Mouse (Mus musculus): Measurements from ENCODE around the gene Ckap2l. TPM values are rescaled to one million over a fixed set of nuclear protein-coding genes. Genes with fewer than 3 reads are reported as not detected.

The Ckap2l gene
- under 1 TPM; 0.47 to 0.69 TPM for total RNA-seq (2021)
- long read RNA-seq, experiment 1, partial matches to known transcripts = 0 of 1 reads
- long read RNA-seq, experiment 1, other reads (novel, unspliced or antisense) = 0 of 1 reads
- long read RNA-seq, experiment 2 = 0 reads

DNA sequence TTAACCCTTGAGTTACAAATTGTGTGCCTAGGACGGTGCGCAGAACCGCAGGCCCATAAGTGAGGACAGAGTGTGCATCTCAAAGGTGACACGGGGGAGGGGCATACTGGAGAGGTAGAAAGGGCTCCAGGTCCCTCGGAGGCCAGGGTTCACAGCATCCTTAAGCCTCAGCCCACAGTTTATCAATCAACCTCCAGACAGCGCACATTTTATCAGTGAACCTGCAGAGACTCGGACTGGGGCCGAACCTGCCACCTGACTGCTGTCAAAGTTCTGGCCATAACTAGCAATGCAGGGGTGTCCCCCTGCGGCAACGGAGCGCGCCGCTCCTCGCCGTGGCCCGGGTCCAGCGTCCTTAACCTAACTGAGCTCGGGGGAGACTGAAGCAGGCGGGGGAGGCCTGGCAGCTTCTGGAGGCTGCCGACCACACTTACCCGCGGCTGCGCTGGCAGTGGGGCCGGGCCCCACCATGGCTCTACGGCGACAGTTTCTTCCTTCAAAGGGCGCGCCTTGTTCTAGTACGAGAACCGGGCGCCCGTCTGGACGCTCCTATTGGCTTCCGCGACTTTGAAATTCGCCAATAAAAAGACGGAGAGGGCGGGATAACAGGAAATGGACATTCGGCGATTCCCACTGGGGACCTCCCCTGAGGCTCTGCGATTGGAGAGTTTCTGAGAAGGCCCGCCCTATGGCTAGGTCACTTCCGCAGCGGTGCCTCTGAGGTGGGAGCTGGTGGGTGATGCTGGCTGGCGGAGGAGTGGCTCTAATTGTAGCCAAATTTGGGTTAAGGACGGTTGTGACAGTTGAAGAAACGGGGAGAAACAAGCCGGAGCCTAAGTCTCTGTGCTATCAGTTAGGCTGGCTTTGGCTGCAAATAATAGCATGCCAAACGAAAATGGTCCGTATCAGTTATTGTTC, at the start of gene Ckap2l:
TSS of gene Ckap2l (minus strand) at position 542 of the 918 bp plus-strand sequence.
- intact Hi-C loops (cut with DNase I) = no loop called here
- DNase-seq = peak; percentile 95 to 97

DNA sequence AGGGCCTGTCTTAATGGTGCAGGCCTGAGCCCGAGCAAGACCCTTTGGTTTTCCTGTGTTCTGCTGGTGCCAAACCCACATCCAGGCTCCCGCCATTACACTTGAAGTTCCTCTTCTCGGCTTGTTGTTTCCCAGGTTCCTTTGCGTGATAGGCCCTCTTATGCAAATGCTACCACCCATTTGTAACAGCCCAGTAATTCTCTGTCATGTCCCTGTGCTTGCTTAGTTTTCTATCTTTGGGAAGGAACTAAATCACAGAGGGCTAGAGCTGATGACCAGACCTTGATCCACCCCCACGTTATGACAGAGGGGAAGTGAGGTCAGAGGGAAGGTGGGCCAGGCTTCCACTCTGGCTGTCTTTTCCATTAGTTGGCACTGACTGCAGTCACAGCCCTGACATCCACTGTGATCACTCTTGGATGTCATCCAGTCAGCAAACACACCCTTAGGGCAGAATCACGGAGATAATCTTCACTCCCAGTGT, 41.2 kb upstream of the Ckap2l start:
- intact Hi-C loops (cut with DNase I) = no loop called here
- DNase-seq = no peak

DNA sequence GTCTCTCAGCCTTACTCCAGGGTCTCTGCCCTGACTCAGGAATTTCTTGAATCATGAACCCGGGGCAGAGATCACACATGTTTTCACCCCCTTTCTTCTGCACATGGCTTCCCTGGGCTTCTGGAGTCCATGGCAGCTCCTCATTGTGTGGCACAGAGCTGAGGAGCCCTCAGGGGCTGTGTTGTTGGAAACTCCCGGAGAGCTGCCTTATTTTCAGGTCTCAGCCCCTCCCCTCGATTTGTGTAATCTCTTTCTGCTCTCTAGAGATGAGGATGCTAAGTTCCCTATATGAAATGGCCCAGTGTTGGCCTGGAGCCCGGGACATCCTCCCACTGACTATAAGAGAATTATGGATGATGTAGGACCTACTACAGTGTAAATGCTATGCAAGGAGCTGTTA, 36.5 kb upstream of the Ckap2l start:
- DNase-seq = no peak
- intact Hi-C loops (cut with DNase I) = no loop called here

DNA sequence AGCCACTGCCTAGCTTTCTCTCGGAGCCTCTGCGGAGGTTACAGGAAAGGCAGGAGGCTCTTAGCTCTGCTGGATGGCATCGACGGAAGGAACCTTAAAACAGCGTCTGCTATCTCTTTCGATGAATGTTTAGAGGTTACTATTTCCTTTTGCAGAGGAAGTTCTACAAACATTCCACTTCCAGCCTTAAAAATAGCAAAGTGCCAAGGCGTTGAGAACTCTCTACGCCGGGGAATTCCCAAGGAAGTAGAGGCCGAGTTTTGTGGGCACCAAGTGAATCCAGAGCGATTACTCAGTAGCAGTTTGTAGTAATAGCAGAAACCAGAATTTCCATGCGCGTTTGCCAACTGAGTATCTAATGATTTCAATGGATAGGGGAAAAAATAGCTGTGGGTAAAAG, 33.5 kb upstream of the Ckap2l start:
- DNase-seq = no peak
- intact Hi-C loops (cut with DNase I) = no loop called here

DNA sequence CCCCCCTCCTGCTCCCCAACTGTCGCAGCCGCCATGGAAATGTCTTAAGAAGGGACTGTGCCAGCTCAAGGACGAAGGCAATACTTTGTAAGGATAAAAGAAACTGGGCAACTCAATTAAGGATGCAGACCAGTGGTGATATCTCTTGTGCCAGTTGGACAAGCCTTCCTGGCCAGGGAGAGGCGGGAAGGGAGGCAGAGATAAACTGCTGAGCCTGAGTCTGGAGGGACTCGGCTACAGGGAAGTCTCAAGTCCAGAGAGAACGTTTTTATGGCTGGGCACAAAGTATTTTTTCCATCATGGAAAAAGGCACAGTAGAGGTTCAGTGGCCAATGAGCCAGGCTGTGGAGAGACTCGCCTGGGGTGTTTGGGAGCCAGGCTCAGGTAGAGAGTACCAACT, 33.0 kb upstream of the Ckap2l start:
- DNase-seq = no peak
- intact Hi-C loops (cut with DNase I) = no loop called here

DNA sequence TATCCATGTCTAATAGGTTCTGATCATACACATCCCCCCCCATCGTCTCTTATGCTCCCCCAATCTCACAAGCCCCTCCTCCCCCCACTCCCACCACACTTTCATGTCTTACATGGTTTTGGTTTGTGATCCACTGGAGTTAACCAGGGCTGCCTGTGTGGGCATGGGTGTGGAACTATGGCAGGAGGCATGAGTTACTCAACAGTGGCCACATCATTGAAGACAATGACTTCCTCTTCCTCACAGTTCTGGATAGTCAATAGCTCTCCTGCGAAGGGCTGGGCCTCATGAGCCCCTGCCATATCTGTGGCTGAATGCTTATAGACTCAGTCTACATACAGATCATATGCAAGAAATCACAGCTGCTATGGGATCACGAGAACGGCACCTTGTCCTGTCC, 31.2 kb upstream of the Ckap2l start:
- intact Hi-C loops (cut with DNase I) = no loop called here
- no peak for DNase-seq

DNA sequence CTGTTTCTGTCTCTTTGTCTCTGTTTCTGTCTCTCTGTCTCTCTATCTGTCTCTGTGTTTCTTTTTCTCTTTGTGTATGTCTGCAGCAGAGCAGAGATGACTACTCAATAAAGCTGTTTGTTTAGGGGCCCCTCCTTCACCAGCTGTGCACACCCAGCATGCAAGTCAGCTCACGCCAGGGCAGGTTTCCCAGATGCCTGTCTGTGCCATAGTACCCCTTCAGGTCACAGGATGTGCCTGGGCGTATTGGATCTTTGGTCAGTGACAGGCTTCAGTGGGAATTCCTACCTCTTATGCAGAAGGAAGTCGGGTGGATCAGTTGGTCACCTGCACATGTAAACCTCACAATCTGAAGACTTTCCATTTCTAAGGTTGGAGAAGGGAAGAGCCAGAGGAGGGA, 27.2 kb upstream of the Ckap2l start:
- intact Hi-C loops (cut with DNase I) = no loop called here

DNA sequence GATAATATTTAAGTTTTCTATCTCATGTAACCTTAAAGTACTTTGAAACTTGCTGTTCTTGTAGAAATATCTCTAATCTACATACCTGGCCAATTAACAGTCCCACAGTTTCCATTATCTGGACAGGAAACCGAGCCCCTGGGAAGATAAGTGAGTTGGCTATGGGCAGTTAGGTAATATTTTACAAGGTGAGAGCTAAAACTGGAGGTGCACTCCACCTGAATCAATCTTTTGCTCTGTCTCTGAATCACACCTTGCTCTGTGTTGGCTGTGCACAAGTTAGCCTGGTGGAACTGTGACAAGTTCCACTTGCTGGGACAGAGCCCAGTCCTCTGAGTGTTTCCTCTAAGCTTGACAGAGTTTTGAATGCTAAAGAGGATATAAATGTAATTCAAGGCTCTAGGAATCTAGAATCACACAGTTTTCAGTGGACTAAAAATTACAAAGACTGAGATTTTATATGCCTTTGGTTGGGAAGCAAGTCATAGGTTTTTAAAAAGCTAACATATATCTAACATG, 25.2 kb upstream of the Ckap2l start:
- intact Hi-C loops (cut with DNase I) = no loop called here
- DNase-seq = no peak

More for the DNA sequence above, 27.2 kb upstream of the Ckap2l start:
- no peak for DNase-seq

DNA sequence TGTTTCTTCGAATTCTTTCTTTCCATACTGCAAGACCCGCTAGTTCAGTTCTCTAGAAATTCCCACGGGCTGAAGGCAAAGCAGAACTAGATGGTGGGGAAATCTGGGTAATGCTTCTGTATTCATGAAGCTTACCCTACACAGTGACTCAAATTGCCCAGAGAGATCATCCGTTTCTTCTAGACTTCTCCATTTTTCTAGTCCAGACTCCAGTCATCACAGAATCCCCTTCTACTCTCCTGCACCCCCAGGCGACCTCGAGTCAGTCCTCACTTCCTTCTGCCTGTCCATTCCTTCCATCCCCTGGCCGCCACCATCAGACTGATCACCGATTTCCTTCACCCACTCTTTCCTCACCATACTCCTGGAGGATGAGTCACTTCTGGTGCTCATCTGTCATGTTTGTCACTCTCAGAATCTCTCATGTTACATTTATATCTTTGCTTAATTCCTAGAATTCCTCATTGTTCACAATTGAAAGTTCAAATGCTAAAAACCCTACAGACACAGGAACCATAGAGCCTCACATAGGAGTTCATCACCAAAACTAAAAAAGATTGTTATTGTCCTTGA, 23.1 kb upstream of the Ckap2l start:
- DNase-seq = no peak
- intact Hi-C loops (cut with DNase I) = no loop called here

DNA sequence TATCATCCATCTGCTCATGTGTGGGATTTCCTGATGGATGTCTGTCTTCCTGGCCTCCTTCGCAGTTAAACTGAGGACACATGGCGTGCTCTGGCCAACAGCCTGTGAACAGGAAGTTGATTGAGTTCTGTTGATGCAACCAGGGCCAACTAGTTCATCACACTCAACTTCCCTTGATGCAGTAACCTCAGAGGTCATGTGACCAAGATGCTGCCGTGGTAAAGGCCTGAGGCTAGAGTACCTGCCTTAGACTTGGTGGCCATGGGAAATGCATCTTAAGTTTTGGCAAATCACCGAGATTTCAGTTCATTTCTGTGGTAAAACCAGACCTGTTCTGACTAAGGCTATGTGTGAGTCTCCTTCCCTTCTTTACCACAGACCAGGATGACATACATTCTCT, 18.8 kb upstream of the Ckap2l start:
- no peak for DNase-seq
- intact Hi-C loops (cut with DNase I) = no loop called here

DNA sequence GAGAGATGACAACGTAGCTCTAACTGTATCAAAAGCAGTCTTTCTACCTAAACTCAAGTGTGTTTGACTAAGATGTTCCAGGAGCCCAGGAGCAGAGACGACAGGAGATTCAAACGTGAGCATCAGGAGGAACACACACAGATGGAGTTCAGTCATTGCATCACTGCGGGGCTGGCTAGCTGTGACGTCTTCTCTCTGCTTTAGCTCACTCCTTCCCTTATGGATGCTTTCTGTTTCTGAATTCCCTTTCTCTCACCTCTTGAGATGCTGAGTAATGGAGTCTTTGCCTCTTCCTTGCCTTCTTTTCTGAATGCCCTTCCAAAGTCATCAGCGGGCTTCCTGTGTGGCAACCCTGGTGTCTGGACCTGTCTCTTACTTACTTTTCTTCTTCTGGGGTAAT, 17.9 kb upstream of the Ckap2l start:
- DNase-seq = no peak
- intact Hi-C loops (cut with DNase I) = no loop called here

DNA sequence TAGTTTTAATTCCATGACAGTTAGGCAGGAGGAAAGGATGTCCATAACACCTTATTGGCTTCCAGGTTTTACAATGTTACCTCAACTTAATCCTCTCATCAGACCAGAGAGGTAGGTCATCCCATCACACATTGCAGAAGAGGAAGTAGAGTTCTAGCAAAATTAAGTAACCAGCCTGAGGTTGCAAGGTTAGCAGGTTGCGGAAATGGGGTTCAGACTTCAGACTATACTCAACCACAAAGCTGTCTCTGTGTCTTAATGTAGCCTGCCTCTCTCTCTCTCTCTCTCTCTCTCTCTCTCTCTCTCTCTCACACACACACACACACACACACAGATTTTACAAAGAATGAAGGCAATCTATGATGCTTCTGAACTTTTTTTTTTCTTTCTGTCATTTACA, 16.9 kb upstream of the Ckap2l start:
- DNase-seq = no peak
- intact Hi-C loops (cut with DNase I) = no loop called here

DNA sequence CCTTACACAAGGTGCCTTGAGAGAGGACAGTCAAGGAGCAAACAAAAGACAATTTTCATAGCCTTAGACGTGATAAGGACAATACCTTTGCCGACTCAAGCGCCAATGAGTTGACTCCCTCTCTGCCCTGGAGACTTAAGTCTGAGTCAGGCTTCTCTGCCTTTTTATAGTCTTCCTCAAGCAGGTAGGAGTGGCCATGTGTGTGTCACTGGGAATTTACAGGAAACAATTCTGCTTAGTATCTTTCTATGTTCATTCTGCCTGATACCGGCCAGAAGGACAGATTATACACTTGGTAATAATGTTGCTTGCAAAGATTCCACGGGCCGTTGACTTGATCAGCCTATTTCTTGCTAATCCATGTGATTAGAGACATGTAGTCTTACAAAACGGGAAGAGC, 12.8 kb upstream of the Ckap2l start, which contains the start of gene Il1a:
TSS of gene Il1a (minus strand) at position 137 of the 400 bp plus-strand sequence.
- intact Hi-C loops (cut with DNase I) = no loop called here
- no peak for DNase-seq

DNA sequence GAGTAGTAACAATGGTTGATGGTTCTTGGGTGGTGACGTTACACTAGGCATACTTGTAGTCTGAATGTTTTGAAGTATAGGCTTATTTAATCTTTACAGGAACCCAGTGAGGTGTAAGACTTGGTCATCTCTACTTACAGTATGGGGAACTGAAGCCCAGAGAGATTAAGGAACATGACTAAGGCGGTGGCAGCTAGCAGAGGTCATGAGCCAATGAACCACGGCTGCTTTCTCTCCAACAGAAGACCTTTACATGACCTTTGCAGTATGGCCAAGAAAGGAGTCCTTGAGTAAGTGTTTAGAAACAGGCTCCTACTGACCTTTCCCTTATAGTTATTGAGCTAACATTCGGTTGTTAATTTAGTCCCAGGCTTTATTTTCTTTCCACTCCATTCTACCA, 9.0 kb upstream of the Ckap2l start:
- DNase-seq = no peak
- intact Hi-C loops (cut with DNase I) = no loop called here

DNA sequence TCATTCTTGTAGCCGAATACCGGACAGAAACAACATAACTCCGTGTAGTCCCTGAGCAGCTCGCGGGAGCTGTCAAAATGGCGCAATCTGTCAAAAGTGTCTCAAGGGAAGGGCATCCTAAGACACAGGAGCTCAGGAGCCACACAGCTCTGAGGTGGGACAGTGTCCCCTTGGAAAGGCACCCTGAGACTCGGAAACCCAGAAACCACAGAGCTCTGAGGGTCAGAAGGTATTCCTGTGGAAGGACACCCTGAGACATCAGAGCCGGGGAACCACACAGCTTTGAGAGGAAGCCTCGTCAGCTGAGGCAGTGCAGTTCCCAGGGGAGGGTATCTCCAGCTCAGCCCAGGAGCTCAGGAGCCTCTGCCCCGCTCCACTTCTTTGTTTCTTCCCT, 574 bp upstream of the Ckap2l start:
- DNase-seq = no peak
- intact Hi-C loops (cut with DNase I) = no loop called here

DNA sequence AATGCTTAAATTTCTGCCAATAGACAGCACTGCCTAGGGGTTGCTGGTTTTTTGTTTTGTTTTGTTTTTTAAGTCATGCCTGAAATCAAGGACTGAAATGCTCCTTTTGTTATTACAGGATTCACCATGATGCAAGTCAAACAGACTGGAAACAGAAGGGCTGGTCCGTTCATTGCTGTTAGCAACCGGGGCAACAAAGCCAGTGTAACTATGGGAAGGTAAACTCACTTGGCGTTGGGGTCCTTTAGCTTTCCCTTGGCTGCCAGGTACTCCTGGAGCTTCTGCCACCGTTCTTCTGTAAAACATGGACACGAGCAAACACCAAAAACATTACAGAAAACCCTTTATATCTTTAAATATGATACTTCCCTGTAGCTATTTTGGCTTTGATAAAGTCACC, 926 bp downstream of the Ckap2l start:
- DNase-seq = no peak
- intact Hi-C loops (cut with DNase I) = no loop called here

DNA sequence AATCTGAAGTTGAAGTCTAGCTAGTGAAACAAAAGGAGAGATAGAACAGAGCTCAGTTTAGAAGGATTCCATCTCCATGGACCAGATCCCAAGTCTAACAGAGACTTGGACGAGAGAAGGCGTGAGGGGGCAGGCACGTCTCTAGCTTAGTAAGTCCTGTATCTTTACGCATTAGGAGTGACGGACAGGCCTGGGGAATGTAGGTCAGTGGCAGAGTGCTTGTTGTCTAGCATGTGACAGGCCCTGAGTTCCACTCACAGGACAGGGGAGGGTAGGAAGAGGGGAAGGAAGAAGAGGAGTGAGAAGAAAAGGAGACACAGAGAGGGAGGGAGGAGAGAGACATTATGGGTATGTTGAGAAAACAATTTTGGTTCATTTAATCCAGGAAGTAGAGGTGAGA, 1.9 kb downstream of the Ckap2l start:
- intact Hi-C loops (cut with DNase I) = no loop called here

DNA sequence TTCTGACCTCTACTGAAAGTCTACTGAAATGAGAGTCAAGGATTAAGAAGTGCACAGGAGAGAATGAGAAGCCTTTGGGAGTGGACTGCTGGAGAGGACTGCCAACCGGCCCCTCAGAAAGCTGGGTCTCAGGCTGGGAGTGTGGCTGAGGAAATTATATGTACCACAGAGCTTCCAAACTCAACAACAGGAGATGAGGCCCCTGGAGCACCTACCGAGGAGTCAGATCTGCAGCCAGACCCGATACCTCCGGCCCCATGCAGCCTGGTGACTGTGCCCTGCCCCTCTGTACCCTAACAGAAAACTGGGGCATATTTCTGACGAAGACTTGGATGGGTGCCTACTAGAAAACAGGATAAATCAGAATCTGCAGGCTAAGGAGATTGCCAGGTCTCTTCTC, 23.2 kb downstream of the Ckap2l start:
- intact Hi-C loops (cut with DNase I) = no loop called here
- no peak for DNase-seq

More for the DNA sequence above, 1.9 kb downstream of the Ckap2l start:
- DNase-seq = no peak

DNA sequence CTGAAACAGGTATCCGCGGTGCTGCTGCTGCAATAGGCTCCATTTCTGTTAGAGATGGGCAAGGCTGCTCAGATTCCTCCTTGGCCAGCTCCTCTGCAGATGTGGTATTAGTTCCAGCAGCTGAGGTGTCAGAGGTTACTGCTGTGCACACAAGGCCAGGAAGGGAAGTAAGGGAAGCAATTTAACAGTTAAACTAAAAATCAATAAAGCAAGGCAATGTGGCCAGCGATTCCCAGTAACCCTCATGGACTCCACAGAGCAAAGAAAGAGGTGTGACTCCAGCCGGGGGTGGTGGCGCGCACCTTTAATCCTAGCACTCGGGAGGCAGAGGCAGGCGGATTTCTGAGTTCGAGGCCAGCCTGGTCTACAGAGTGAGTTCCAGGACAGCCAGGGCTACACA, 26.4 kb downstream of the Ckap2l start:
- intact Hi-C loops (cut with DNase I) = no loop called here
- no peak for DNase-seq

DNA sequence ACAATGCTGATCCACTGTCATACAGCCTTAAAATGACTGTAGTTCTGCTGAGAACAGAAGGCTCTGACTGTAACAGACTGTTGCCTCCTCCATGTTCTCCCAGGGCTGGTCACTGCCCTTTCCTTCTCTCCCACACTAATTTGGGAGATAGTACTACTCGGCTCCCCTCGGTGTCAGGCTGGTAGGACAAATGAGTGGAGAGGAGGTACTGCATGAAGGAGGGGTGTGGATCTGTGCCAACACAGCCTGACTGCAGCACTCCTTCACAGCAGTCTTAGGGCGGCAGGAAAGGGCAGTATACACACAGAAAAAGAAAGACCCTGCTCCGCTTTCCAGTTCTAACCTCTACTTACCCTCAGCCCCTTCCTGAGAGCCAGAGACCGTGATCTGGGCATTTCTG, 27.0 kb downstream of the Ckap2l start:
- no peak for DNase-seq
- intact Hi-C loops (cut with DNase I) = no loop called here

DNA sequence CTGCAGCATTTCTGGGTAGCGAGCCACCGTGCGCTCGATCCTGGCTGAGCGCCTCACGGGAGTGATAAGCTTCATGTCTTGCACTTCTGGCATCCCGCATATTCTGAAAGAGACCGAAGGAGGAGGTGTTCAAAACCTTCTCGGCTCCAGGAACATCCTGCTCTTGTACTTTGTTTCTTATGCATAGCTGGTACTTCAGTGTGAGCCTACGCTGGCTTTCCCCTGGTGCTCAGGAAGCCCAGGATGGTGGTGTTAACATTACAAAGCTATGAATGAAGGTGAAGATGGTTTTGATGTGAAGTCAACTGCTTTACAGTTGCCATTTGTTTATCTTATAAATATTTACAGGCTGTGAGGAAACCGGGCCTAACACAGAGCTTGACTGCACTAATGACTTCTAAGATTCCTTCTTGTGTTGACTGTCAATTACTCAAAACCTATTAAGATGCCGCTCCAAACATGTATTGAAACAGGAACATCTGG, 27.8 kb downstream of the Ckap2l start:
- intact Hi-C loops (cut with DNase I) = no loop called here
- no peak for DNase-seq

Measured in gastrocnemius, postnatal 36 days (tissue).